Mouse (Mus musculus): ENCODE measurements around the gene Serpina11.

GRCm38 (mm10) chr12:103989857-103990256 is at the start of gene Serpina11:
- TF ChIP-seq CTCF (IDR thresholded peaks at IDR 0.05; ENCODE audit: control insufficient read depth, insufficient read depth, low read length) (no peak), POLR2A (IDR thresholded peaks at IDR 0.05; ENCODE audit: borderline replicate concordance, control insufficient read depth, low read depth, low read length) (no peak)

All from bone marrow, adult 2 months (tissue).